Mouse (Mus musculus): ENCODE results near the gene Arf4.

- no peak for TF ChIP-seq CTCF (IDR thresholded peaks at IDR 0.05; ENCODE audit: low read depth)
- TF ChIP-seq EP300 (optimal IDR thresholded peaks at IDR 0.05), result no peak
Measured at GRCm38 (mm10) chr14:26639251-26639650, 1.4 kb downstream of the Arf4 start.

All from stomach, postnatal 0 days (tissue).